Mouse (Mus musculus) liver, embryonic 14.5 days (tissue): ENCODE data around the gene Rxfp1.

ENCODE experiments used
- CTCF ChIP-seq: IDR thresholded peaks from 2 replicates; pipeline ENCODE4 v1.5.1; 2016; ENCODE audit warnings: antibody characterized with exemption, low read depth, control low read depth
- EP300 ChIP-seq: IDR thresholded peaks from 2 replicates; pipeline ENCODE4 v1.6.1; 2016; ENCODE audit warnings: antibody characterized with exemption, low read depth

GRCm38 (mm10) chr3:79690111-79690651 lies 47.5 kb downstream of the Rxfp1 start:
- TF ChIP-seq CTCF: no peak
- TF ChIP-seq EP300: no peak
